Mouse (Mus musculus) intestine, embryonic 16.5 days (tissue): ENCODE measurements around the gene Atg4a-ps. TPM values are rescaled to one million over a fixed set of nuclear protein-coding genes. Genes with fewer than 3 reads are reported as not detected.

Source experiments
- microRNA-seq: library from miRNA; unstranded; fragments of <30 nt; microRNA quantifications from one replicate; pipeline ENCODE4, GENCODE M21; 2016
- polyA plus RNA-seq: library from polyadenylated mRNA; unstranded; fragments of >200 nt; fragmentation: Nextera tagmentation; extraction: Ambion mirVana; gene quantifications from 2 replicates; pipeline ENCODE4 v1.2.1, GENCODE M21; 2015

Gene Atg4a-ps
- polyA plus RNA-seq, 1 experiment from 2014 or later, result 0.22 TPM

Small RNA genes within 50 kb of the gene (microRNA-seq; reads per million reads assigned to microRNA genes)
- not detected for gene Gm25325

Other genes starting within 250 kb of the Atg4a-ps start
- 0.62 and 0.72 TPM in 2 replicates for gene Syt6, start 70.8 kb downstream of the Atg4a-ps start, polyA plus RNA-seq
- gene Olfml3, start 91.9 kb upstream of the Atg4a-ps start, polyA plus RNA-seq, result 41.6 and 44.0 TPM in 2 replicates
- not detected in 2 replicates for gene Gm10964, start 93.3 kb upstream of the Atg4a-ps start, polyA plus RNA-seq
- 6.3 and 7.1 TPM in 2 replicates for gene Hipk1, start 145.5 kb upstream of the Atg4a-ps start, polyA plus RNA-seq
- 19.1 and 21.1 TPM in 2 replicates for gene Dclre1b, start 163.4 kb upstream of the Atg4a-ps start, polyA plus RNA-seq
- gene Ap4b1, start 163.5 kb upstream of the Atg4a-ps start, polyA plus RNA-seq, result 21.0 and 21.8 TPM in 2 replicates
- gene Gm43064, start 163.5 kb upstream of the Atg4a-ps start, polyA plus RNA-seq, result 0.45 and 0.69 TPM in 2 replicates
- 14.2 and 22.4 TPM in 2 replicates for gene Bcl2l15, start 186.5 kb upstream of the Atg4a-ps start, polyA plus RNA-seq
- 2.2 and 2.8 TPM in 2 replicates for gene Ptpn22, start 213.7 kb upstream of the Atg4a-ps start, polyA plus RNA-seq